Mouse (Mus musculus) retina, postnatal 1 day (tissue): ENCODE measurements around the gene Pcgf6.

Source experiments
- DNase-seq: peaks from one replicate; pipeline ENCODE4 v3.0.0-alpha.2; 2012

Pcgf6 gene

GRCm38 (mm10) chr19:47050271-47051032, at the start of gene Pcgf6:
Gene Pcgf6, minus strand, starts transcription at chr19:47050906.
- DNase-seq = peak; percentile 87

GRCm38 (mm10) chr19:47090550-47091156, 39.9 kb upstream of the Pcgf6 start, which contains the start of the genes Usmg5 and Pdcd11:
Gene Usmg5, minus strand, starts transcription at chr19:47090647.
Gene Pdcd11, plus strand, starts transcription at chr19:47090768.
- DNase-seq = peak; percentile 98

- DNase-seq = no peak
These were observed 39.2 kb upstream of the Pcgf6 start for GRCm38 (mm10) chr19:47089718-47090525.

GRCm38 (mm10) chr19:47088226-47088625, 37.5 kb upstream of the Pcgf6 start:
- no peak for DNase-seq

GRCm38 (mm10) chr19:47067924-47068611, 17.4 kb upstream of the Pcgf6 start:
- DNase-seq = peak; percentile 91

- DNase-seq = peak; percentile 99
These were observed 16.6 kb upstream of the Pcgf6 start, which contains the start of gene Taf5 for GRCm38 (mm10) chr19:47067096-47067882. Gene Taf5, plus strand, starts transcription at chr19:47067746.

- no peak for DNase-seq
These were observed 15.2 kb upstream of the Pcgf6 start for GRCm38 (mm10) chr19:47065860-47066259.

- no peak for DNase-seq
These were observed 7.0 kb upstream of the Pcgf6 start for GRCm38 (mm10) chr19:47057684-47058083.

GRCm38 (mm10) chr19:47053471-47053870, 2.8 kb upstream of the Pcgf6 start:
- DNase-seq = no peak

GRCm38 (mm10) chr19:47052927-47053326, 2.2 kb upstream of the Pcgf6 start:
- DNase-seq = no peak

GRCm38 (mm10) chr19:47049840-47050239, 866 bp downstream of the Pcgf6 start:
- no peak for DNase-seq

GRCm38 (mm10) chr19:47049061-47049460, 1.6 kb downstream of the Pcgf6 start:
- DNase-seq = no peak

- DNase-seq = no peak
These were observed 3.4 kb downstream of the Pcgf6 start for GRCm38 (mm10) chr19:47047236-47047833.

- DNase-seq = peak; percentile 9
These were observed 4.4 kb downstream of the Pcgf6 start for GRCm38 (mm10) chr19:47046343-47046742.

GRCm38 (mm10) chr19:47043608-47044007, 7.1 kb downstream of the Pcgf6 start:
- DNase-seq = peak; percentile 42

GRCm38 (mm10) chr19:47040720-47041473, 9.8 kb downstream of the Pcgf6 start:
- no peak for DNase-seq

GRCm38 (mm10) chr19:47036596-47036995, 14.1 kb downstream of the Pcgf6 start:
- DNase-seq = no peak

GRCm38 (mm10) chr19:47034916-47035315, 15.8 kb downstream of the Pcgf6 start:
- no peak for DNase-seq

GRCm38 (mm10) chr19:47031770-47032169, 18.9 kb downstream of the Pcgf6 start:
- DNase-seq = no peak

GRCm38 (mm10) chr19:47029796-47030195, 20.9 kb downstream of the Pcgf6 start:
- peak; percentile 16 for DNase-seq

GRCm38 (mm10) chr19:47026513-47026912, 24.2 kb downstream of the Pcgf6 start:
- DNase-seq = no peak
